Mouse (Mus musculus) embryonic facial prominence, embryonic 11.5 days (tissue): Measurements from ENCODE around the gene Gm20388. TPM values are rescaled to one million over a fixed set of nuclear protein-coding genes. Genes with fewer than 3 reads are reported as not detected.

Source experiments
- ATAC-seq: fragments of 200-750 bp; cut with Nextera tagmentation; replicated peaks from 2 replicates; pipeline ENCODE4 v1.8.0; 2017; ENCODE audit warnings: low read depth; ENCODE audit not compliant: insufficient number of reproducible peaks, low FRiP score, low TSS enrichment
- DNase-seq: peaks from one replicate; pipeline ENCODE4 v3.0.0-alpha.2; 2015; ENCODE audit warnings: low spot score
- H3K27ac ChIP-seq: fragments of 300-500 bp; sonication (generic); replicated peaks from 2 replicates; pipeline ENCODE4 v1.5.1; 2014; ENCODE audit warnings: mild to moderate bottlenecking, low read depth, low read length, control low read depth
- H3K27me3 ChIP-seq: fragments of 300-500 bp; sonication (generic); 2 replicates; pipeline ENCODE4 v1.6.1; 2014; ENCODE audit warnings: mild to moderate bottlenecking, low read length, moderate library complexity, mixed read lengths; ENCODE audit not compliant: control insufficient read depth, insufficient read depth
- H3K36me3 ChIP-seq: fragments of 300-500 bp; sonication (generic); replicated peaks from 2 replicates; pipeline ENCODE4 v1.6.1; 2014; ENCODE audit warnings: low read depth, mild to moderate bottlenecking, low read length, moderate library complexity, mixed read lengths; ENCODE audit not compliant: control insufficient read depth, insufficient read depth
- H3K4me1 ChIP-seq: fragments of 300-500 bp; sonication (generic); 2 replicates; pipeline ENCODE4 v1.6.1; 2014; ENCODE audit warnings: low read length, mixed read lengths; ENCODE audit not compliant: control insufficient read depth, insufficient read depth
- H3K4me2 ChIP-seq: fragments of 300-500 bp; sonication (generic); 2 replicates; pipeline ENCODE4 v1.6.1; 2014; ENCODE audit warnings: low read depth, mild to moderate bottlenecking, control low read depth, low read length, moderate library complexity
- H3K4me3 ChIP-seq: fragments of 300-500 bp; sonication (generic); 2 replicates; pipeline ENCODE4 v1.5.1; 2014; ENCODE audit warnings: low read depth, low read length, control low read depth
- H3K9ac ChIP-seq: fragments of 300-500 bp; sonication (generic); replicated peaks from 2 replicates; pipeline ENCODE4 v1.6.1; 2014; ENCODE audit warnings: mild to moderate bottlenecking, control low read depth, low read length
- H3K9me3 ChIP-seq: fragments of 300-500 bp; sonication (generic); replicated peaks from 2 replicates; pipeline ENCODE4 v1.6.1; 2016; ENCODE audit warnings: mild to moderate bottlenecking, low read length, inconsistent platforms, mixed read lengths; ENCODE audit not compliant: control insufficient read depth
- WGBS: fragments of 180-500 bp; shearing (Covaris S2); extraction: QIAGEN DNeasy Blood & Tissue Kit; methylation state at CpG from one replicate; pipeline ENCODE4 v1.1.7; 2014; 5-methylcytosine and 5-hydroxymethylcytosine counted together
- polyA plus RNA-seq: library from polyadenylated mRNA; unstranded; fragments of >200 nt; fragmentation: Nextera tagmentation; extraction: Ambion mirVana; gene quantifications from 2 replicates; pipeline ENCODE4 v1.2.1, GENCODE M21; 2014

Gene Gm20388
- polyA plus RNA-seq, 1 experiment from 2014 or later, result 3.1 TPM

DNA sequence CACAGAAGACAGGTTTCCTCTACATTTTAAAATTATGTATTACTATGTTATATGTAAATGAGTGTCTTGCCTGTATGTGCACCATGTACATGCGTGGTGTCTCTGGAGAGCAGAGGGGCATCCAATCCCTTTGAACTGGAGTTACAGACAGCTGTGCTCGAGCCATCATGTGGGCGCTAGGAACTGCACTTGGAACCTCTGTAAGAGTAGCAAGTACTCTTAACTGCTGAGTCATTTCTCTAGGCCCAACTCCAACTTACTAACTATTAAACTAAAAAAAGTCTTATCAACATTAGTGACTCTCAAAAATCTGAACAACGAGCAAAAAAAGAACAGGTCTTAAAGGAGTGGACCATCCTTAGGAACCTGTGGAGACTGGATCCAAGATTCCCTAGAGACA, 3065.4 kb downstream of the Gm20388 start:
- no peaks in the 10 kb centered on the region for H3K9me3 ChIP-seq
- ATAC-seq, result no peak
- no peaks in the 10 kb centered on the region for H3K27me3 ChIP-seq
- H3K9ac ChIP-seq, result no peak overlapping the region
- H3K4me2 ChIP-seq, result no peak overlapping the region
- H3K4me1 ChIP-seq, result no peaks in the 10 kb centered on the region
- no peaks in the 10 kb centered on the region for H3K36me3 ChIP-seq
- no peak overlapping the region for H3K4me3 ChIP-seq
- no peak for DNase-seq
- no peak overlapping the region for H3K27ac ChIP-seq
- WGBS, result 95% methylated on average over 4 of the region's 4 CpGs

GRCm38 (mm10) chr8:122979424-122979823, 3068.8 kb downstream of the Gm20388 start:
- Histone ChIP-seq H3K27ac (no peak overlapping the region), H3K9me3 (no peaks in the 10 kb centered on the region), H3K9ac (no peak overlapping the region), H3K36me3 (no peaks in the 10 kb centered on the region), H3K4me1 (no peaks in the 10 kb centered on the region), H3K27me3 (no peaks in the 10 kb centered on the region), H3K4me3 (no peak overlapping the region), H3K4me2 (no peak overlapping the region)
- no peak for ATAC-seq
- WGBS, result 90% methylated on average over 3 of the region's 3 CpGs
- DNase-seq, result no peak

GRCm38 (mm10) chr8:122979865-122980509, 3069.3 kb downstream of the Gm20388 start:
- no peak overlapping the region for H3K9ac ChIP-seq
- DNase-seq (no peak), ATAC-seq (no peak)
- WGBS, result 84% methylated on average over 10 of the region's 10 CpGs
- H3K4me1 ChIP-seq, result no peaks in the 10 kb centered on the region
- H3K36me3 ChIP-seq, result no peaks in the 10 kb centered on the region
- no peaks in the 10 kb centered on the region for H3K9me3 ChIP-seq
- no peak overlapping the region for H3K4me3 ChIP-seq
- H3K4me2 ChIP-seq, result no peak overlapping the region
- no peaks in the 10 kb centered on the region for H3K27me3 ChIP-seq
- no peak overlapping the region for H3K27ac ChIP-seq

DNA sequence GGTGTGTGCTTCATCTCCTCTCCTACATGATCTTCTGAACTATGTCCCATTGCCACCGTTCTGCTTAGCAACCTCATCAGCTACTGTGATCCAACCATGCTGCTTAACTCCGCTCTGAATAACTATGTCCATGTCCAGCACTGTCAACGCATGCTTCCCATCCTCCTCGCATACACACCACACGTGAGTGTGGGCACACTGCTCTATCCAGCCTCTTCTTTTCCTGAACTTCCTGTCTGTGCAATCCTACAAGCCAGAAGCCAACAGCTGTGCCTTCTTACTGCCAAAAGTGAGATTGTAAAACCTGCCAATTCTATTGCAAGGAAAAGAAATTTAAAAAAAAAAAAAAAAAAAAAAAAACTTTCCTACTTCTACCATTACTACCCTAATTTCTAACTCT, 3071.0 kb downstream of the Gm20388 start:
- WGBS, result 90% methylated on average over 5 of the region's 5 CpGs
- Histone ChIP-seq H3K4me1 (no peaks in the 10 kb centered on the region), H3K4me3 (no peak overlapping the region), H3K9me3 (no peaks in the 10 kb centered on the region), H3K27ac (no peak overlapping the region), H3K36me3 (no peaks in the 10 kb centered on the region), H3K9ac (no peak overlapping the region), H3K4me2 (no peak overlapping the region), H3K27me3 (no peaks in the 10 kb centered on the region)
- DNase-seq, result no peak
- ATAC-seq, result no peak

- H3K9ac ChIP-seq, result no peak overlapping the region
- ATAC-seq, result no peak
- H3K27me3 ChIP-seq, result no peaks in the 10 kb centered on the region
- H3K9me3 ChIP-seq, result no peaks in the 10 kb centered on the region
- H3K4me2 ChIP-seq, result no peak overlapping the region
- WGBS, result 95% methylated on average over 19 of the region's 19 CpGs
- H3K27ac ChIP-seq, result no peak overlapping the region
- no peaks in the 10 kb centered on the region for H3K36me3 ChIP-seq
- H3K4me1 ChIP-seq, result no peaks in the 10 kb centered on the region
- no peak overlapping the region for H3K4me3 ChIP-seq
- no peak for DNase-seq
Measured at GRCm38 (mm10) chr8:122983178-122983942, 3072.7 kb downstream of the Gm20388 start.

GRCm38 (mm10) chr8:122984175-122984574, 3073.5 kb downstream of the Gm20388 start:
- no peak overlapping the region for H3K27ac ChIP-seq
- H3K4me2 ChIP-seq, result no peak overlapping the region
- 91% methylated on average over 3 of the region's 3 CpGs for WGBS
- no peak overlapping the region for H3K9ac ChIP-seq
- no peaks in the 10 kb centered on the region for H3K4me1 ChIP-seq
- no peak for DNase-seq
- H3K4me3 ChIP-seq, result no peak overlapping the region
- no peaks in the 10 kb centered on the region for H3K9me3 ChIP-seq
- no peaks in the 10 kb centered on the region for H3K36me3 ChIP-seq
- no peak for ATAC-seq
- no peaks in the 10 kb centered on the region for H3K27me3 ChIP-seq

DNA sequence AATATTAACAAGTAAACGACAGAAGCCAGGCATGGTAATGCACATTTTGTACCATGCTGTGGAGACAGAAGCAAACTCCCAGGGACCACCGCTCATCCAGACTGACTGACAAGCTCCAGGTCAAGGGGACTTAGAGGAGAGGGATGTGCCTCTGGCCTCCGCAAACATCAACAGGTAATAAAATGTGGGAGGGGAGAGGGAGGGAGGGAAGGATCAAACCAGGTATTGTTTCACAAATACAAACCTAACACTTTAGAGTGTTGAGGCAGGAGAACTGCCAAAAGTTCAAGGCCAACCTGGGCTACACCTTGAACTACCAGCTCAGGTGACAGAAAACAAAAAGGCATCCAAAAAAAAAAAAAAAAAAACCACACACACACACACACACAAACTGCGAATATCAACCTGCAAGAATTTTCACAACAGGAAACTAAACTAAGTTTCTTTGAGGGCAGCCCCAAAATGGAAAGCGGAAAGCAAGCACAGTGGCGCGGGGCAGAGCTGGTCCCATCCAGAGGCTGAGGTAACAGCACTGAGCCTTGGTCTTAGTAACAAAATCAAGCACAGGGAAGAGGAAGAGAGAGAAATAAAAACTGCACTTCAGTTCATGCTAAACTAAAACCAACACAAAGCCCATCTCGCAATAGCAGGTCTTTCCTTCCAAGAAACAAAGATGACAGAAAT, 3076.0 kb downstream of the Gm20388 start:
- 84% methylated on average over 8 of the region's 8 CpGs for WGBS
- ATAC-seq, result no peak

GRCm38 (mm10) chr8:122987255-122987654, 3076.6 kb downstream of the Gm20388 start:
- DNase-seq, result no peak
- Histone ChIP-seq H3K36me3 (no peaks in the 10 kb centered on the region), H3K27me3 (no peaks in the 10 kb centered on the region), H3K9ac (no peak overlapping the region), H3K9me3 (no peaks in the 10 kb centered on the region), H3K4me1 (no peaks in the 10 kb centered on the region), H3K4me3 (no peak overlapping the region), H3K27ac (no peak overlapping the region), H3K4me2 (no peak overlapping the region)
- no peak for ATAC-seq
- 66% methylated on average over 2 of the region's 2 CpGs for WGBS

More for the DNA sequence above, 3076.0 kb downstream of the Gm20388 start:
- no peak overlapping the region for H3K9ac ChIP-seq
- H3K4me1 ChIP-seq, result no peaks in the 10 kb centered on the region
- H3K4me2 ChIP-seq, result no peak overlapping the region
- no peaks in the 10 kb centered on the region for H3K36me3 ChIP-seq
- no peak for DNase-seq
- H3K9me3 ChIP-seq, result no peaks in the 10 kb centered on the region
- no peak overlapping the region for H3K4me3 ChIP-seq
- no peaks in the 10 kb centered on the region for H3K27me3 ChIP-seq
- H3K27ac ChIP-seq, result no peak overlapping the region
